Mouse (Mus musculus): ENCODE data around the gene Ccdc169. TPM values are rescaled to one million over a fixed set of nuclear protein-coding genes. Genes with fewer than 3 reads are reported as not detected.

The Ccdc169 gene
- total RNA-seq (2023) = 0.33 TPM

DNA sequence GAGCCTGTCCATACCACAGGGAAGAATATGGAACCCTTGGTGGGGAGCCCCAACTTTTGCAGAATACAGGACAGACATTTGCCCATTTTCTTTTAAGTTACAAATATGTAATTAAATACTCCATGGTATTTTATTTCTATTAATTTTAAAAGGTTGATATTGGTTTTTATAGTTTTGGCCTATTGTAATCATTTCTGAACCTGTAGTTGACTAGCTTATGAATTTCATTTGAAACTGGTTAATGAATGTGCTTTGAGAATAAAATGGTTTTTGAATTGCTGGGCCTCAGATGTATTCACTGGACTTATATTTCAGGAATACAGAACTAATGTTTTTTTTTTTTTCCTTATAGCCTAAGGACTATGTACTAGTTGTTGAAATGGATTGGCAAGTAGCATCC, at the start of gene Ccdc169:
TSS of gene Ccdc169 (plus strand) at position 301 of the 400 bp plus-strand sequence.

DNA sequence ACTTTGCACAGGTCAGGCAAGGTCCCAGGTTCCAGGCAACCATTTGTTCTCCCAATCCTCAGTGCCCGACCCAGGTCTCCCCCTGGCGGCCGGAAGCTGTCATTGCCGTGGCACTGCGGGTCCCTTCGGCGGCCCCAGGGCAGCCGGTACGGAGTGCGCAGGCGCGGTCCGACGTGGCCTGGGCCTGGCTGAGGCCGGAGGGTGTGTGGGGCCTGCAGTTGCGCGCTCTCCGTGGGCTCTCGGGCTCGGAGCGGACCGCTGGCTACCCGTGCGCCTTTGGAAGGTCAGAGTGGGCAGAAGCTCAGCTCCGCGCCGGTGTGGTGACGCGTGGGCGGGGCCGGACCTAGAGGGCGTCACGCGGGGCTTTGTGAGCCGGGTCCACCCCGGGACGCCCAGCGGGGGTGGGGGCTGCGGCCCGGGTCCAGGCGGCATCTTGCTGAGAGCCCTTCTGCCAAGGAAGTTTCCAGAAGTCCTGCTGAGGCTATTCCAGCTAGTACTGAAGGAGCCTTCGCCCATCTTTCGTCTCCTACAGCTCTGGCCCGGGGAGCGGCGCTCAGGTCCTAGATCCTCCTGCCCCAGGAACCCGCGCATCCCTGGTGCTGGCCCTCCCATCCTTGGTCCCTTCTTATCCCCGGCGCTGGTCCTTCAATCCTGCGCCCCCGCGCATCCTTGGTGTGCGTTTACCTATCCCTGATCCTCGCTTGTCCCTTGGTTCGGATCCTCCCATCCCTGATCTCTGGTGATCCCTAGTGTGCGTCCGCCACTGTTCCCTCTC, 25.0 kb upstream of the Ccdc169 start, which contains the start of gene Spg20:
TSS of gene Spg20 (plus strand) at position 174 of the 775 bp plus-strand sequence.

DNA sequence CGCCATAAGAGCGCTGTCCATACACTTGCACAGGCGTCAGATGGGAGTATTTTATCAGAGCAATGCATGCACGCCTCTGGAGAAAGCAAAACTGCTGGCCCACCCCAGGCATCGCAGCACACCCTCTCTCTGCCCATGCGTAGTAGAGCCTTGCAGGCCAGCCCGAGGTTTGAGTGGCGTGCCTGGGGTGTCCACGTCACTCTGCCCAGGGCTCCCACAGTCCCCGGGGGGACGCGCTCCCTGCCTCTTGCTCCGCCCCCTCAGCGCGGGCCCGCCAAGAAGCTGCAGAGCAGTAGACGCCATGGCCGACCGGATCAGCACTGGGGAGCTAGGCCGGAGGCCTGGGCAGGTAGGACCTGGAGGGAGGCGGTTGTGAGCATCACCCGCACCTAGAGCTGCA, 44.6 kb downstream of the Ccdc169 start, which contains the start of gene Sohlh2:
TSS of gene Sohlh2 (plus strand) at position 263 of the 400 bp plus-strand sequence.

Other genes starting within 250 kb of the Ccdc169 start
- not detected for gene Sertm1, start 221.5 kb upstream of the Ccdc169 start, total RNA-seq (2023)
- not detected for gene Ccna1, start 81.8 kb upstream of the Ccdc169 start, total RNA-seq (2023)
- gene Spg20, start 25.2 kb upstream of the Ccdc169 start, total RNA-seq (2023) = 20.7 TPM
- gene Sohlh2, start 44.7 kb downstream of the Ccdc169 start, total RNA-seq (2023) = not detected
- 0.38 TPM for gene Dclk1, start 105.0 kb downstream of the Ccdc169 start, total RNA-seq (2023)

Data from CD4-positive naive resting alpha-beta T cell, adult 57 days (primary cell).